Mouse (Mus musculus): ENCODE measurements around the gene Eci1.

GRCm38 (mm10) chr17:24475586-24475985 lies 49.1 kb downstream of the Eci1 start:
- TF ChIP-seq GATA1 (IDR thresholded peaks at IDR 0.05; ENCODE audit: low read length) (no peak), TAL1 (IDR thresholded peaks at IDR 0.05; ENCODE audit: low read length) (no peak)

Data from erythroblast, embryonic 14.5 days (primary cell).